Mouse (Mus musculus) heart, postnatal 10 days (tissue): Measurements from ENCODE around the gene Rnf186. TPM values are rescaled to one million over a fixed set of nuclear protein-coding genes. Genes with fewer than 3 reads are reported as not detected.

Experiments used
- DNase-seq, 2 experiments: peaks; one replicate each; pipeline ENCODE4 v3.0.0; 2021
- intact Hi-C: fragments of 180-260 bp; cut with DNase I; formaldehyde crosslinking; loops from one replicate; pipeline ENCODE4 v1.15.1; 2025
- total RNA-seq, 2 experiments: library from RNA; stranded (reverse); gene quantifications; 2 replicates each; pipeline ENCODE4 v1.2.3; 2021

The Rnf186 gene
- total RNA-seq, 2 experiments from 2014 or later: not detected

DNA sequence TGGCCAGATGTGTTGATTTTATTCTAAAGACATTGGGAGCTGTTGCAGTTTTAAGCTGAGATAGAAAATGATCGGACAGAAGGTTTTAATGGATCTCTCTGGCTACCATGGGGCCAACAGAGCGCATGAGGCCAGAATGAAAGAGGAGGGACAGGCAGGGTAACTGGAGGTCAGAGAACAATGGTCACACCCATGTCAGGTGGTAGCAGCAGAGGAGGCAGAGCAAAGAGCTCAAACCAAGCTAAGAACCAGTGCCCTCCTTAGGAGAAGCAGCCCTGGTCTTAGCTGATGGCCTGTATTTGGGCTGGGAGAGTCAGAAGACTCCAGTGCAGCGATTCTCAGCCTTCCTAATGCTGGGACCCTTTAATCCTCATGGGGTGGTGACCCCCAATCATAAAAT, 40.4 kb downstream of the Rnf186 start:
- intact Hi-C loops: no loop called here
- no peak for DNase-seq

DNA sequence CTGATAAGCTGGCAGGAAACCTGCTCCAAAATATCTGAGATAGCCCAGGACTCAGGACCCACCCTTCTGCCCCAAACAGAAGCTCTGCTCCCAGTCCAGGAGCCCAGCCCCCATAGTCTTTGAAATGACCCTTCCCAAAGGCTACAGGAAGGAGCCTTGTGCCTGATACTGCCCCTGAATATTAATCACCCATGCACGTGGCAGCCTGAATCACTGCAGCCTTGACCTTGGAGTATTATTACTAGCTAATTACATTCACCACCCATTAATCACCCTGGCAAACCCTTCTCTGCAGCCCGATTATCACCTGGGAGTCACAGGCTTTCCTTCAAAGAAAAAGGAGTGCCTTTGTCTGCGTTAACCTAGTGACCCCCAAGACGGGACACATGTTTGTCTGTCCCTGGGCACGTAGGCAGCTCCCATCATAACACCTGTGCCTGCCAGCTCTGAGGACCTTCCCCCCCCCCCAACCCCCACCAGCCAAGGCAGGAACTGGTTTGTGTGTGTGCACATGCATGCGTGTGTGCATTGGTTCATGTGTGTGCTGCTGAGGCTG, 41.1 kb downstream of the Rnf186 start:
- intact Hi-C loops: no loop called here
- DNase-seq: no peak

DNA sequence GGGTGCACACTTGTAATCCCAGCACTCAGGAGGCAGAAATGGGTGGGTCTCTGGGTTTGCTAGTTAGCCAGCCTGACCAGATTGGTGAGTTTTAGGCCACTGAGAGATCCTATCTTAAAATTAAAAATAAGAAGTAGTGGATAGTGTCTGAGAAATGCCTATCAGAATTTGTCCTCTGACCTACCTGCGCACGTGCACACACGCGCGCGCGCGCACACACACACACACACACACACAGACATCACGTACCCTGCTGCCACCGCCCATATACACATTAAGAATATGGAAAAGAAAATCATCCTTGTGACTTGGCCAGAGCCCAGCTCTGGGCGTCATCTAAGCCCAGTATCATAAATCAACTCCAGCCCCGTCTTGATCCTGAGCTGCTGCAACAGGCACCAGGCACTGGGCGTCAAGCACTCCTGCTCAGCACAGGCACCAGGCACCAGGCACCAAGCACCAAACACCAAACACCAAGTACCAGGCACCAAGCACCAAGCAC, 44.3 kb downstream of the Rnf186 start:
- intact Hi-C loops: no loop called here
- no peak for DNase-seq

DNA sequence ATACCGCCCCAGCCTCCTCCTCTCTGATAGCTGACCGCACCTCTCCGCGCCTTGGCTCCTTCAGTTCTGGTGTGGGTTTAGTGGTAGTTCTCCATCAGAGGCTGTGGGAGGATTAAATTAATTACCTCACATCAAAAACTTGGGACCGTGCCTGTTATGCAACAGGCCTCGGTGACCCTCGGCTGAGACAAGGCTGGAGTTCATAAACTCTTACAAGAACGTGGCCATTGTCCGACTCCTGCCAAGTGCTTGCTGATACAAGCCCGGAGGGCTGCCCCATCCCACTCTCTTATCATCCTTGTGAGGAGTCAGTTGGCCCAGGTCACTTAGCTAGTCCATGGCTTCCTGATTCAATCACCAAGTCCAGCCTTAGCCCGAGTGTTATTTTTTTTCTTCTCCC, 46.4 kb downstream of the Rnf186 start:
- intact Hi-C loops: no loop called here
- no peak for DNase-seq

DNA sequence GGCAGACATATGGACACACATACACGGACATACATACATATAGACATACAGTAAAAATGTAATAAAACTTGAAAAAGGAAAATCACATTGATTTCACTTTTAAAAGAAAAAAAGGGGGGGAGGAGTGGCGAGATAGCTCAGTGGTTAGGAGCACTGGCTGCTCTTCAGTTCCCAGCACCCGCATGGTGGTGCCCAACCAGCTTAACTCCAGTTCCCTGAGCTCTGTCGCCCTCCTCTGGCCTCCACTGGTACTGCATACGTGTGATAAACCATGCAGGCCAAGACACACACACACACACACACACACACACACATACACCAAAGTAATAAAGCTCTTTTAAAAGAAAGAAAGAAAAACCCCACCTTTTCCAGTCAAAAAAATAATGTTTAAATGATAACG, 47.9 kb downstream of the Rnf186 start:
- intact Hi-C loops: no loop called here
- no peak for DNase-seq

Other genes starting within 250 kb of the Rnf186 start
- not detected for gene Pla2g2c, start 242.3 kb upstream of the Rnf186 start, total RNA-seq
- gene Ubxn10, start 229.9 kb upstream of the Rnf186 start, total RNA-seq: 1 to 10 TPM; 1.7 to 2.8 TPM
- under 1 TPM; 0.10 to 0.12 TPM for gene Pla2g2f, start 209.5 kb upstream of the Rnf186 start, total RNA-seq
- not detected for gene Pla2g2d, start 191.4 kb upstream of the Rnf186 start, total RNA-seq
- gene Pla2g5, start 103.6 kb upstream of the Rnf186 start, total RNA-seq: 10 to 100 TPM; 17.5 to 23.3 TPM
- not detected for gene Gm13030, start 93.1 kb upstream of the Rnf186 start, total RNA-seq
- gene Pla2g2e, start 89.2 kb upstream of the Rnf186 start, total RNA-seq: 1 to 10 TPM in 1 of 2 experiments, under 1 TPM in 1; 0.84 to 3.1 TPM
- gene Otud3, start 53.2 kb upstream of the Rnf186 start, total RNA-seq: 1 to 10 TPM; 8.7 to 9.2 TPM
- 10 to 100 TPM; 12.7 to 13.9 TPM for gene Tmco4, start 5.8 kb downstream of the Rnf186 start, total RNA-seq
- gene Htr6, start 108.5 kb downstream of the Rnf186 start, total RNA-seq: not detected
- gene Nbl1, start 125.9 kb downstream of the Rnf186 start, total RNA-seq: 10 to 100 TPM; 27.9 to 36.3 TPM
- 100 to 1,000 TPM; 714 to 726 TPM for gene Minos1, start 164.0 kb downstream of the Rnf186 start, total RNA-seq
- gene Capzb, start 225.8 kb downstream of the Rnf186 start, total RNA-seq: 100 to 1,000 TPM; 394 to 406 TPM